Mouse (Mus musculus): ENCODE results near the gene Csrp3. TPM values are rescaled to one million over a fixed set of nuclear protein-coding genes. Genes with fewer than 3 reads are reported as not detected.

Gene Csrp3
- total RNA-seq, 2 experiments from 2014 or later = 68.0 to 312 TPM

- intact Hi-C loops (cut with DNase I; ENCODE audit: low total_unique reads) = no loop called here
- DNase-seq = no peak
Observed at GRCm38 (mm10) chr7:48784773-48785523, 62.9 kb downstream of the Csrp3 start.

GRCm38 (mm10) chr7:48782432-48782831 lies 65.4 kb downstream of the Csrp3 start:
- no peak for DNase-seq
- intact Hi-C loops (cut with DNase I; ENCODE audit: low total_unique reads) = no loop called here

Other genes with a start within 250 kb of the Csrp3 start
- gene Mrgprb3, start 204.2 kb downstream of the Csrp3 start, total RNA-seq (2021) = not detected
- gene Zdhhc13, start 59.0 kb downstream of the Csrp3 start, total RNA-seq (2021) = 1 to 10 TPM; 4.4 to 4.7 TPM
- 1 to 10 TPM; 1.6 to 2.0 TPM for gene E2f8, start 33.6 kb upstream of the Csrp3 start, total RNA-seq (2021)
- 10 to 100 TPM; 26.2 to 39.3 TPM for gene Nav2, start 60.7 kb upstream of the Csrp3 start, total RNA-seq (2021)